Mouse (Mus musculus) heart, embryonic 13.5 days (tissue): ENCODE measurements around the gene Exoc1. TPM values are rescaled to one million over a fixed set of nuclear protein-coding genes. Genes with fewer than 3 reads are reported as not detected.

Source experiments
- ATAC-seq: fragments of 200-750 bp; cut with Nextera tagmentation; 2 replicates; pipeline ENCODE4 v1.8.0; 2017; ENCODE audit warnings: moderate TSS enrichment; ENCODE audit not compliant: insufficient number of reproducible peaks, low FRiP score, low TSS enrichment; ENCODE audit errors: extremely low read depth
- H3K27ac ChIP-seq: fragments of 300-500 bp; sonication (generic); replicated peaks from 2 replicates; pipeline ENCODE4 v1.5.1; 2015; ENCODE audit warnings: moderate library complexity, mild to moderate bottlenecking, inconsistent platforms
- H3K27me3 ChIP-seq: fragments of 300-500 bp; sonication (generic); replicated peaks from 2 replicates; pipeline ENCODE4 v1.6.1; 2015; ENCODE audit warnings: mild to moderate bottlenecking, inconsistent platforms
- H3K36me3 ChIP-seq: fragments of 300-500 bp; sonication (generic); 2 replicates; pipeline ENCODE4 v1.6.1; 2015; ENCODE audit warnings: mild to moderate bottlenecking, inconsistent platforms
- H3K4me1 ChIP-seq: fragments of 300-500 bp; sonication (generic); 2 replicates; pipeline ENCODE4 v1.6.1; 2015; ENCODE audit warnings: inconsistent platforms
- H3K4me2 ChIP-seq: fragments of 300-500 bp; sonication (generic); 2 replicates; pipeline ENCODE4 v1.6.1; 2015; ENCODE audit warnings: inconsistent platforms, mild to moderate bottlenecking, moderate library complexity
- H3K4me3 ChIP-seq: fragments of 300-500 bp; sonication (generic); 2 replicates; pipeline ENCODE4 v1.5.1; 2015; ENCODE audit warnings: moderate library complexity, mild to moderate bottlenecking, inconsistent platforms
- H3K9ac ChIP-seq: fragments of 300-500 bp; sonication (generic); 2 replicates; pipeline ENCODE4 v1.6.1; 2015; ENCODE audit warnings: inconsistent platforms, mild to moderate bottlenecking, moderate library complexity
- H3K9me3 ChIP-seq: fragments of 300-500 bp; sonication (generic); 2 replicates; pipeline ENCODE4 v1.6.1; 2016; ENCODE audit warnings: inconsistent platforms
- WGBS: fragments of 180-500 bp; shearing (Covaris S2); methylation state at CpG from one replicate; pipeline ENCODE4 v1.1.7; 2015; ENCODE audit warnings: mixed read lengths; 5-methylcytosine and 5-hydroxymethylcytosine counted together
- polyA plus RNA-seq: library from polyadenylated mRNA; unstranded; fragments of >200 nt; fragmentation: Nextera tagmentation; extraction: Ambion mirVana; gene quantifications from 2 replicates; pipeline ENCODE4 v1.2.1, GENCODE M21; 2015

The Exoc1 gene
- polyA plus RNA-seq, 1 experiment from 2014 or later = 22.7 TPM

DNA sequence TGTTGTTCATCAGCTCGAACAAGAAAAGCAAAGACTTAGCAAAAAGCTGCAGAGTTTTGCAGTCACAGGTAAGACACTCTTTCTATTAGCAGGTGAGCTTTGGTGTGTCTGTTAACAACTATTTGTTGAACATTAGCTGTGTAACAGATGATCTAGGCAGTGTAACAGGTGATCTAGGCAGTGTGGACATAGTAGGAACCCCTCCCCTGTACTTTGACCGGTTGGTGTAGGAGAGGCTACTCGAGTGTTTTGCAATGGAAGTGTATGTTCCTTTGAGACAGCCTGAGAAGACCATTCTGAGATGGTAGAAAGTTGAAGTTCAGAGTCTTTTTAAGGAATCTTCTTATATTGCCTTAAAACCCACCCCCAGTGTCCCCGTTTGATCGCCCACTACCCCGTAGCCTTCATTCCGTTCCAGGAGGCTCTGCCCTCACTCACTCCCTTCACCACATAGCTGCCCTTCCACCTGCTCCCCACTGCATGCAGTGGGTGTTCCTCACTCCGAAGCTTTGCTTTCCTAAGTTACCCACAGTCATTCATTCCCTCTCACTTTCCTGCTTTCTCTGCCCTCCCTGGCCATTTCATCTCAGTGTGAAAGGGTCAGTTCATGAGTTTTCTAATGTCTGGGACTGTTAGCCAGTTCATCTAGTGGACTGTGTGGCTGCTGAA, 80.7 kb downstream of the Exoc1 start:
- H3K4me3 ChIP-seq = no peak overlapping the region
- H3K9ac ChIP-seq = no peak overlapping the region
- H3K9me3 ChIP-seq = no peaks in the 10 kb centered on the region
- peaks cover 95% of the 10 kb centered on the region for H3K36me3 ChIP-seq
- WGBS = 89% methylated on average over 8 of the region's 8 CpGs
- ATAC-seq = no peak
- H3K4me2 ChIP-seq = no peak overlapping the region
- H3K27ac ChIP-seq = no peak overlapping the region
- no peaks in the 10 kb centered on the region for H3K27me3 ChIP-seq
- H3K4me1 ChIP-seq = peaks cover 3% of the 10 kb centered on the region; the same call in 1 of the 2 replicates

DNA sequence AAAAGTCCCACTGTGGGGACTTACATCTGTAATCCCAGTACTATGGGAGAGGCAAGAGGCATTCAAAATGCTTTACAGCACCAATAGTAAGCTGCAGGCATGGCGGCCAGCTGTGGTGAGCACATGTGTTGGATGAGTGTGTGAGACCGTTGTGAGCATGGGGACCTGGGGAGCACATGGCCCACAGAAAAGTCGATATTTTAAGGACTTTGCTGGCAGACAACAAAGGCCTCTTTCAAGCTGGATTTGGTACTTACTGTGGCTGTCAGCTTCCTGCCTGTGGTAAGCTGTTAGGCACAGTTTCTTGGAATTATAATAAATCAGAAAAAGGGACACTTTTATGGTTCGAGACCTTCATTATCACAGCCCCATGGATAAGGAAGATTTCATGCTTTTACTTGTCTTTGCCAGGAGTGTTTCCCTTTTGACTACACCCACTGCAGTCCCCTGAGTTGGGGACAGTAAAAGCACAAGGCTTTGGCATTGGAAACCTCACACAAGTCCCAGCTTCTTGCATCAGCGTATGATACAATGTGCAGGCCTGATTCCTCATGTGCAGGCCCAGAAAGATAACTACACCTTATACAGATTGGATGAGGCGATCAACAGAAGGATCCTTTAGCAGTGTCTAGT, 83.9 kb downstream of the Exoc1 start:
- Histone ChIP-seq H3K36me3 (peaks cover 93% of the 10 kb centered on the region), H3K9ac (no peak overlapping the region), H3K27ac (no peak overlapping the region), H3K27me3 (no peaks in the 10 kb centered on the region), H3K4me3 (no peak overlapping the region), H3K4me1 (no peaks in the 10 kb centered on the region), H3K9me3 (no peaks in the 10 kb centered on the region), H3K4me2 (no peak overlapping the region)
- no peak for ATAC-seq
- 86% methylated on average over 6 of the region's 6 CpGs for WGBS

- H3K4me2 ChIP-seq = no peak overlapping the region
Observed at GRCm38 (mm10) chr5:76615276-76615675, 86.2 kb downstream of the Exoc1 start.

GRCm38 (mm10) chr5:76616196-76616747, 87.2 kb downstream of the Exoc1 start:
- no peak overlapping the region for H3K9ac ChIP-seq
- H3K4me2 ChIP-seq = no peak overlapping the region
- no peak for ATAC-seq
- no peak overlapping the region for H3K27ac ChIP-seq
- no peaks in the 10 kb centered on the region for H3K9me3 ChIP-seq
- H3K36me3 ChIP-seq = peaks cover 83% of the 10 kb centered on the region
- no peaks in the 10 kb centered on the region for H3K27me3 ChIP-seq
- H3K4me1 ChIP-seq = no peaks in the 10 kb centered on the region
- no peak overlapping the region for H3K4me3 ChIP-seq
- WGBS = 90% methylated on average over 2 of the region's 2 CpGs

More at GRCm38 (mm10) chr5:76615276-76615675, 86.2 kb downstream of the Exoc1 start:
- no peak overlapping the region for H3K27ac ChIP-seq
- WGBS = 87% methylated on average over 8 of the region's 8 CpGs
- no peak overlapping the region for H3K9ac ChIP-seq
- no peaks in the 10 kb centered on the region for H3K4me1 ChIP-seq
- H3K27me3 ChIP-seq = no peaks in the 10 kb centered on the region
- no peak for ATAC-seq
- no peak overlapping the region for H3K4me3 ChIP-seq
- H3K9me3 ChIP-seq = no peaks in the 10 kb centered on the region
- peaks cover 92% of the 10 kb centered on the region for H3K36me3 ChIP-seq

DNA sequence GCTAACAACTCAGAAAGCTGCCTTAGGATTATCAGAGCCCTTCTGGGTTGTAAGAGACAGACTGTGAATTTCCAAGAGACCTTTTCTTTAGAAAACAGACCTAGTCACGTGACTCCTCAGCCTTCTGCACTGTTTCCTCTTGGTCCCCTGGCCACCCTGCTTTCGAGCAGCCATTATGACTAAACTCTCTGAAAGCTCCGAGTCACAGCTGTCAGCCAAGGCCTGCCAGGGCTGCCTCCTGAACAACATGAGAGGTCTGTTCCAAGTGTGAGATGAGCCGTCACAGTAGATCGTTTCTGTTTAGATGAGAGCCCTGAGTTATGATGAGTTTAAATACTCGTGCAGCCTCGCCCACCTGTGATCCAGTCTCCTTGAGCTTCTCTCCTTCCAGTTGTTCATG, 89.6 kb downstream of the Exoc1 start:
- WGBS = 80% methylated on average over 7 of the region's 7 CpGs
- Histone ChIP-seq H3K9ac (no peak overlapping the region), H3K4me1 (no peaks in the 10 kb centered on the region), H3K4me2 (no peak overlapping the region), H3K9me3 (no peaks in the 10 kb centered on the region), H3K27ac (no peak overlapping the region), H3K36me3 (peaks cover 79% of the 10 kb centered on the region), H3K27me3 (no peaks in the 10 kb centered on the region), H3K4me3 (no peak overlapping the region)
- ATAC-seq = no peak

Other genes starting within 250 kb of the Exoc1 start
- gene Clock, start 224.5 kb upstream of the Exoc1 start, polyA plus RNA-seq = 8.3 and 8.4 TPM in 2 replicates
- not detected in 2 replicates for gene Pdcl2, start 198.2 kb upstream of the Exoc1 start, polyA plus RNA-seq
- gene Nmu, start 165.5 kb upstream of the Exoc1 start, polyA plus RNA-seq = not detected in 2 replicates
- not detected in 2 replicates for gene Gm7271, start 45.3 kb upstream of the Exoc1 start, polyA plus RNA-seq
- gene Cep135, start 59.4 kb downstream of the Exoc1 start, polyA plus RNA-seq = 5.0 and 5.5 TPM in 2 replicates
- gene C530008M17Rik, start 127.2 kb downstream of the Exoc1 start, polyA plus RNA-seq = 27.6 and 30.0 TPM in 2 replicates